Mouse (Mus musculus) embryonic fibroblast, embryonic 13.5 days (primary cell): ENCODE data around the gene Dhh.

Experiments used
- CTCF ChIP-seq: IDR thresholded peaks from 2 replicates; pipeline ENCODE4 v1.5.1; 2011; ENCODE audit warnings: mild to moderate bottlenecking, control low read depth, low read length, moderate library complexity, borderline replicate concordance; ENCODE audit not compliant: insufficient read depth
- POLR2A ChIP-seq: IDR thresholded peaks from 2 replicates; pipeline ENCODE4 v1.6.1; 2011; ENCODE audit warnings: low read depth, mild to moderate bottlenecking, control low read depth, low read length, moderate library complexity

GRCm38 (mm10) chr15:98887526-98887925 lies 10.8 kb downstream of the Dhh start:
- TF ChIP-seq CTCF (no peak), POLR2A (no peak)
